Mouse (Mus musculus): ENCODE results near the gene Myl6b. TPM values are rescaled to one million over a fixed set of nuclear protein-coding genes. Genes with fewer than 3 reads are reported as not detected.
"Not testable (repeated sequence)": the region's sequence is repeated elsewhere in the genome, so short reads cannot be mapped to it uniquely, and the experiment has no call there.

Gene Myl6b
- total and polyA plus RNA-seq, 2 experiments from 2014 or later, result 4.2 to 34.6 TPM

DNA sequence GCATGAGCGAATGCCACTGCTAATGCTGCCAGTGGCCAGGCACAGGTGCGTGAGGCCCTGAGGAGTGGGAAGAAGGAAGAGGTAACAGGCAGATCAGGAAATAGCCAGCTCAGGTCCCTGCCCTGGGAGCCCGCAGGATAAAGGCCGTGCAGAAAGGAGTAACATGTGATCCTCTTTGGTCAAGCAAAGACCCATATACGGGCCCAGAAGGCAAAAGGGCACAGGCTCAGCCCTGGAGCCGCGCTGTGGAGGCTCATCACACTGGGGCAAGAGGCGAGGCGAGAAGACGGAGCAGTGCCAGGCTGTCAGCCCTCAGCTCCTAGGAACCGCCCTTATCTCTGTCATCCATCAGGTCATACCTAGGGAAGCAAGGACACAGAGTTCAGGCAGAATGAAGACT lies 11.8 kb upstream of the Myl6b start:
- ATAC-seq, result no peak
- Histone ChIP-seq H3K36me3 (ENCODE audit: insufficient read depth, low read length) (peaks cover 13% of the 10 kb centered on the region; the same call in 1 of the 2 replicates), H3K27ac (no peak overlapping the region), H3K4me1 (ENCODE audit: insufficient read depth, low read length) (no peaks in the 10 kb centered on the region), H3K9me3 (ENCODE audit: low read length) (no peaks in the 10 kb centered on the region), H3K27me3 (ENCODE audit: insufficient read depth, low read length) (no peaks in the 10 kb centered on the region), H3K4me2 (ENCODE audit: low read depth, low read length) (no peak overlapping the region), H3K4me3 (ENCODE audit: low read length) (no peak overlapping the region), H3K9ac (replicated peaks; ENCODE audit: low read length) (no peak overlapping the region)
- DNase-seq (ENCODE audit: low spot score), result no peak
- TF ChIP-seq CTCF (IDR thresholded peaks at IDR 0.05; ENCODE audit: low read depth), result no peak
- 88% methylated on average over 11 of the region's 11 CpGs for WGBS

- H3K4me3 ChIP-seq (ENCODE audit: low read length), result no peak overlapping the region
- 87% methylated on average over 4 of the region's 4 CpGs for WGBS
- TF ChIP-seq CTCF (IDR thresholded peaks at IDR 0.05; ENCODE audit: low read depth), result no peak
- H3K9ac ChIP-seq (replicated peaks; ENCODE audit: low read length), result no peak overlapping the region
- H3K9me3 ChIP-seq (ENCODE audit: low read length), result no peaks in the 10 kb centered on the region
- peaks cover 13% of the 10 kb centered on the region; the same call in 1 of the 2 replicates for H3K36me3 ChIP-seq (ENCODE audit: insufficient read depth, low read length)
- H3K4me2 ChIP-seq (ENCODE audit: low read depth, low read length), result no peak overlapping the region
- no peak for DNase-seq (ENCODE audit: low spot score)
- H3K27ac ChIP-seq, result no peak overlapping the region
- no peak for ATAC-seq
- H3K4me1 ChIP-seq (ENCODE audit: insufficient read depth, low read length), result no peaks in the 10 kb centered on the region
- H3K27me3 ChIP-seq (ENCODE audit: insufficient read depth, low read length), result no peaks in the 10 kb centered on the region
Observed at GRCm38 (mm10) chr10:128509831-128510230, 11.3 kb upstream of the Myl6b start.

- 86% methylated on average over 9 of the region's 9 CpGs for WGBS
- Histone ChIP-seq H3K27ac (no peak overlapping the region), H3K4me1 (ENCODE audit: insufficient read depth, low read length) (no peaks in the 10 kb centered on the region), H3K4me2 (ENCODE audit: low read depth, low read length) (no peak overlapping the region), H3K9me3 (ENCODE audit: low read length) (no peaks in the 10 kb centered on the region), H3K36me3 (ENCODE audit: insufficient read depth, low read length) (peaks cover 13% of the 10 kb centered on the region; the same call in 1 of the 2 replicates), H3K9ac (replicated peaks; ENCODE audit: low read length) (no peak overlapping the region), H3K27me3 (ENCODE audit: insufficient read depth, low read length) (no peaks in the 10 kb centered on the region), H3K4me3 (ENCODE audit: low read length) (no peak overlapping the region)
- no peak for TF ChIP-seq CTCF (IDR thresholded peaks at IDR 0.05; ENCODE audit: low read depth)
- ATAC-seq, result no peak
- DNase-seq (ENCODE audit: low spot score), result no peak
Observed at GRCm38 (mm10) chr10:128509203-128509602, 10.7 kb upstream of the Myl6b start.

- WGBS, result 80% methylated on average over 9 of the region's 9 CpGs
- Histone ChIP-seq H3K4me2 (ENCODE audit: low read depth, low read length) (no peak overlapping the region), H3K27ac (no peak overlapping the region), H3K4me3 (ENCODE audit: low read length) (no peak overlapping the region), H3K9ac (replicated peaks; ENCODE audit: low read length) (no peak overlapping the region), H3K9me3 (ENCODE audit: low read length) (no peaks in the 10 kb centered on the region), H3K27me3 (ENCODE audit: insufficient read depth, low read length) (no peaks in the 10 kb centered on the region), H3K4me1 (ENCODE audit: insufficient read depth, low read length) (no peaks in the 10 kb centered on the region), H3K36me3 (ENCODE audit: insufficient read depth, low read length) (peaks cover 13% of the 10 kb centered on the region; the same call in 1 of the 2 replicates)
- no peak for DNase-seq (ENCODE audit: low spot score)
- ATAC-seq, result no peak
- TF ChIP-seq CTCF (IDR thresholded peaks at IDR 0.05; ENCODE audit: low read depth), result no peak
Observed at GRCm38 (mm10) chr10:128508260-128508659, 9.8 kb upstream of the Myl6b start.

- ATAC-seq (no peak), DNase-seq (ENCODE audit: low spot score) (no peak)
- H3K9me3 ChIP-seq (ENCODE audit: low read length), result no peaks in the 10 kb centered on the region
- H3K27ac ChIP-seq, result no peak overlapping the region
- H3K4me2 ChIP-seq (ENCODE audit: low read depth, low read length), result no peak overlapping the region
- 98% methylated on average over 14 of the region's 14 CpGs for WGBS
- TF ChIP-seq CTCF (IDR thresholded peaks at IDR 0.05; ENCODE audit: low read depth), result 0 out of 2 replicates have a peak, but pooled peaks have one; percentile 9
- no peak overlapping the region for H3K9ac ChIP-seq (replicated peaks; ENCODE audit: low read length)
- H3K36me3 ChIP-seq (ENCODE audit: insufficient read depth, low read length), result no peaks in the 10 kb centered on the region
- no peaks in the 10 kb centered on the region for H3K4me1 ChIP-seq (ENCODE audit: insufficient read depth, low read length)
- no peak overlapping the region for H3K4me3 ChIP-seq (ENCODE audit: low read length)
- no peaks in the 10 kb centered on the region for H3K27me3 ChIP-seq (ENCODE audit: insufficient read depth, low read length)
Observed at GRCm38 (mm10) chr10:128505974-128506373, 7.5 kb upstream of the Myl6b start.

DNA sequence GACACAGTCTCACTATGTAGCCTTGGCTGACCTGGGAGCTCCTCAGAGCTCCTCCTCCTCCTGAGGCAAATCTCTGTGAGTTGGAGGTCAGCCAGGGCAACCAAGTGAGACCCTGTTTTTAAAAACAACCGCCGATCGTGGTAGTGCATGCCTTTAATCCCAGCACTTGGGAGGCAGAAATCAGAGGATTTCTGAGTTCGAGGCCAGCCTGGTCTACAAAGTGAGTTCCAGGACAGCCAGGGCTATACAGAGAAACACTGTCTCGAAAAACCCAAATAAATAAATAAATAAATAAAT lies 6.8 kb upstream of the Myl6b start:
- DNase-seq (ENCODE audit: low spot score); H3K27ac ChIP-seq: not testable (repeated sequence)
- WGBS, result 89% methylated on average over 5 of the region's 5 CpGs

GRCm38 (mm10) chr10:128504641-128505370 lies 6.3 kb upstream of the Myl6b start:
- H3K9ac ChIP-seq (replicated peaks; ENCODE audit: low read length), result no peak overlapping the region
- H3K9me3 ChIP-seq (ENCODE audit: low read length), result no peaks in the 10 kb centered on the region
- TF ChIP-seq CTCF (IDR thresholded peaks at IDR 0.05; ENCODE audit: low read depth), result no peak
- H3K27ac ChIP-seq, result no peak overlapping the region
- no peak for ATAC-seq
- no peak overlapping the region for H3K4me3 ChIP-seq (ENCODE audit: low read length)
- H3K4me2 ChIP-seq (ENCODE audit: low read depth, low read length), result no peak overlapping the region
- no peak for DNase-seq (ENCODE audit: low spot score)
- no peaks in the 10 kb centered on the region for H3K27me3 ChIP-seq (ENCODE audit: insufficient read depth, low read length)
- H3K36me3 ChIP-seq (ENCODE audit: insufficient read depth, low read length), result no peaks in the 10 kb centered on the region
- WGBS, result 72% methylated on average over 9 of the region's 9 CpGs
- no peaks in the 10 kb centered on the region for H3K4me1 ChIP-seq (ENCODE audit: insufficient read depth, low read length)

More for the DNA sequence above, 6.8 kb upstream of the Myl6b start:
- H3K4me2 ChIP-seq (ENCODE audit: low read depth, low read length); H3K4me3 ChIP-seq (ENCODE audit: low read length); H3K27me3 ChIP-seq (ENCODE audit: insufficient read depth, low read length); H3K9ac ChIP-seq (replicated peaks; ENCODE audit: low read length); ATAC-seq; H3K9me3 ChIP-seq (ENCODE audit: low read length); H3K36me3 ChIP-seq (ENCODE audit: insufficient read depth, low read length); H3K4me1 ChIP-seq (ENCODE audit: insufficient read depth, low read length): not testable (repeated sequence)

All from hindbrain, postnatal 0 days (tissue).